Mouse (Mus musculus) forebrain, postnatal 0 days (tissue): Measurements from ENCODE around the gene Tfdp1. TPM values are rescaled to one million over a fixed set of nuclear protein-coding genes. Genes with fewer than 3 reads are reported as not detected.

Experiments used
- ATAC-seq: fragments of 200-750 bp; cut with Nextera tagmentation; 2 replicates; pipeline ENCODE4 v1.8.0; 2017; ENCODE audit warnings: mild to moderate bottlenecking, moderate library complexity
- DNase-seq: peaks from one replicate; pipeline ENCODE4 v3.0.0-alpha.2; 2015
- H3K27ac ChIP-seq: fragments of 300-500 bp; sonication (generic); 2 replicates; pipeline ENCODE4 v1.5.1; 2014; ENCODE audit warnings: low read depth, mild to moderate bottlenecking, antibody characterized with exemption, low read length, moderate library complexity, mixed read lengths
- H3K27me3 ChIP-seq: fragments of 300-500 bp; sonication (generic); 2 replicates; pipeline ENCODE4 v1.6.1; 2014; ENCODE audit warnings: mild to moderate bottlenecking, low read length, mixed read lengths; ENCODE audit not compliant: insufficient read depth
- H3K36me3 ChIP-seq: fragments of 300-500 bp; sonication (generic); 2 replicates; pipeline ENCODE4 v1.6.1; 2014; ENCODE audit warnings: mild to moderate bottlenecking, moderate library complexity; ENCODE audit not compliant: insufficient read depth
- H3K4me1 ChIP-seq: fragments of 300-500 bp; sonication (generic); 2 replicates; pipeline ENCODE4 v1.6.1; 2014; ENCODE audit warnings: antibody characterized with exemption; ENCODE audit not compliant: insufficient read depth
- H3K4me2 ChIP-seq: fragments of 300-500 bp; sonication (generic); 2 replicates; pipeline ENCODE4 v1.6.1; 2014; ENCODE audit warnings: low read depth, mild to moderate bottlenecking, moderate library complexity
- H3K4me3 ChIP-seq: fragments of 300-500 bp; sonication (generic); 2 replicates; pipeline ENCODE4 v1.5.1; 2014; ENCODE audit warnings: low read depth, low read length, mixed read lengths
- H3K9ac ChIP-seq: fragments of 300-500 bp; sonication (generic); 2 replicates; pipeline ENCODE4 v1.6.1; 2014; ENCODE audit warnings: mild to moderate bottlenecking
- H3K9me3 ChIP-seq: fragments of 300-500 bp; sonication (generic); 2 replicates; pipeline ENCODE4 v1.6.1; 2016; ENCODE audit warnings: low read length
- CTCF ChIP-seq: sonication (generic); IDR thresholded peaks from 2 replicates; pipeline ENCODE4 v1.5.1; 2016; ENCODE audit warnings: antibody characterized with exemption, control low read depth, low read depth
- WGBS: fragments of 180-500 bp; shearing (Covaris S2); extraction: QIAGEN DNeasy Blood & Tissue Kit; methylation state at CpG from one replicate; pipeline ENCODE4 v1.1.7; 2014; 5-methylcytosine and 5-hydroxymethylcytosine counted together
- polyA plus RNA-seq: library from polyadenylated mRNA; unstranded; fragments of >200 nt; fragmentation: Nextera tagmentation; extraction: Ambion mirVana; gene quantifications from 2 replicates; pipeline ENCODE4 v1.2.1, GENCODE M21; 2015
- total RNA-seq: library from RNA; depleted of rRNA; stranded (reverse); fragments of >200 nt; gene quantifications from 2 replicates; pipeline ENCODE4 v1.2.3, GENCODE M21; 2014

Gene Tfdp1
- total and polyA plus RNA-seq, 2 experiments from 2014 or later = 80.4 to 96.8 TPM

DNA sequence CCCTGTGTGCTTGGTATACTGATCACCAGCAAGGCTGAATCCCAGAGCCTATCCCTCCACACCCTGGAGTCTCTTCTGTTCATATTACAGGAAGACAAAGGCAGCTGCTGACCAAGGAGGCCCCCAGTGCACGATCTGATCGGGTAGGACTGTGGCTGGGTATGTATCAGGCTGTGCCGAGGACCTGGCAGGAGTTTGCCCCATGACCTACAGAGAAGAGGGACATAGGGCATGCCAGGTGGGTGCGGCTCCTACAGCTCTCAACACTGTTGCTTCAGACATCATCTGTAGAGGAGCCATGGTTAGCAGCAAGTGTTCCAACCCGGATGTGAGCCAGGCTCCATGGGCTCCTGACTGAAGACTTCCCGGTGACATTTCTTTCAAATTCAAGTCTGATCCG is 55.3 kb downstream of the Tfdp1 start:
- Histone ChIP-seq H3K36me3 (no peaks in the 10 kb centered on the region), H3K9me3 (no peaks in the 10 kb centered on the region), H3K4me3 (no peak overlapping the region), H3K9ac (no peak overlapping the region), H3K4me1 (no peaks in the 10 kb centered on the region), H3K4me2 (no peak overlapping the region), H3K27me3 (no peaks in the 10 kb centered on the region), H3K27ac (no peak overlapping the region)
- DNase-seq (no peak), ATAC-seq (no peak)
- no peak for TF ChIP-seq CTCF
- WGBS = 90% methylated on average over 7 of the region's 7 CpGs

- no peaks in the 10 kb centered on the region for H3K36me3 ChIP-seq
- H3K27me3 ChIP-seq = no peaks in the 10 kb centered on the region
- TF ChIP-seq CTCF = no peak
- H3K4me3 ChIP-seq = no peak within 1 kb of the TSS
- H3K4me2 ChIP-seq = no peak within 1 kb of the TSS
- DNase-seq = no peak
- H3K4me1 ChIP-seq = no peaks in the 10 kb centered on the region
- ATAC-seq = no peak
- H3K27ac ChIP-seq = no peak within 1 kb of the TSS
- H3K9ac ChIP-seq = no peak within 1 kb of the TSS
- 85% methylated on average over 5 of the region's 5 CpGs for WGBS
- H3K9me3 ChIP-seq = no peaks in the 10 kb centered on the region
Measured at GRCm38 (mm10) chr8:13396725-13397124, 58.2 kb downstream of the Tfdp1 start, which contains the start of gene Atp4b. Atp4b (minus strand) TSS chr8:13396825.

- no peak for TF ChIP-seq CTCF
- no peaks in the 10 kb centered on the region for H3K9me3 ChIP-seq
- 78% methylated on average over 6 of the region's 6 CpGs for WGBS
Measured at GRCm38 (mm10) chr8:13403517-13403916, 65.0 kb downstream of the Tfdp1 start.

DNA sequence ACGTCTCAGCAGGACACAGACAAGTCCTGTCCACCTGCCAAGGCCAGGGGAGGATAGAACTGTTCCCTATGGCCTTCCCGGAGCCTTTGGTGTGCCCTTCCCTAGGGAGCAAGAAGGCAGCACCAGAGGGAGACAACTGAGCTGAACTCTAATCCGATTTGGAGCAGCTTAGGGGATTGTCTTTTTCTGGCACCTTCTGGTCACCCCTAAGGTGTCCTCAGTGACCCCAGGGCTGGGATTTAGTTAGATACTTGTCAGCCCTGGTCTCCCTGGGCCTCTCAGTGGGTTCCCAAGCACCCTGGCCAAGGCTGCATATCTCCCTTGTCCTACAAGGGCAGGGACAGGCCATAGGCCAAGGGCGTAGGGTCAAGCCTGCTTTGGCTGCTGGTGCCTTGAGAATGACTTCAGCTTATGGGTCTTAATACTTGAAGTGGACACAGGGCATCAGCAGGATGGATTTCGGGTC is 66.1 kb downstream of the Tfdp1 start, which contains the start of gene Grk1:
TSS of gene Grk1 (plus strand) at position 416 of the 466 bp plus-strand sequence.
- ATAC-seq (no peak), DNase-seq (no peak)
- Histone ChIP-seq H3K4me1 (no peaks in the 10 kb centered on the region), H3K27ac (no peak within 1 kb of the TSS), H3K4me3 (no peak within 1 kb of the TSS), H3K27me3 (no peaks in the 10 kb centered on the region), H3K36me3 (no peaks in the 10 kb centered on the region), H3K9ac (no peak within 1 kb of the TSS), H3K9me3 (no peaks in the 10 kb centered on the region), H3K4me2 (no peak within 1 kb of the TSS)
- no peak for TF ChIP-seq CTCF
- WGBS = 78% methylated on average over 5 of the region's 5 CpGs

More at GRCm38 (mm10) chr8:13403517-13403916, 65.0 kb downstream of the Tfdp1 start:
- ATAC-seq (no peak), DNase-seq (no peak)
- no peaks in the 10 kb centered on the region for H3K36me3 ChIP-seq
- no peak overlapping the region for H3K9ac ChIP-seq
- H3K4me1 ChIP-seq = no peaks in the 10 kb centered on the region
- H3K4me3 ChIP-seq = no peak overlapping the region
- H3K27ac ChIP-seq = no peak overlapping the region
- no peaks in the 10 kb centered on the region for H3K27me3 ChIP-seq
- H3K4me2 ChIP-seq = no peak overlapping the region

DNA sequence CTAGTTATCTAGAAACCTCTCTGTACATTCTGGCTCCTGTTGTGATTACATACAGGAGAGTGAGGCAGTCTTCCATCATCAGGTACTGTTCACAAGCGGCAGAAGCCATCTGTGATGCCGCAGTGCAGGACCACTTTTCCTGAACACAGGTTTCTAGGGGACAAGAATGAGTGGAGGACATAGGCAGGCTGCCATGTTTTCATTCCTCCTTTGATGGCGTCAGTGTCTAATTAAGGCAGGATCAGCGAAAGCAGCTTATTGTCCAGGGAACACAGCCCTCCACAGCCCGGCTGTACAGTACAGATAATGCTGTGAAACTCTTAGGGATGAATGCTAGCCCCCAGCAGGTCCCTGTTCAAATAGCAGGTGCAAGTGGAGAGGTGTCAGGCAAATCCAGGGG is 67.5 kb downstream of the Tfdp1 start:
- TF ChIP-seq CTCF = no peak
- 42% methylated on average over 5 of the region's 5 CpGs for WGBS
- Histone ChIP-seq H3K4me2 (no peak overlapping the region), H3K9me3 (no peaks in the 10 kb centered on the region), H3K9ac (no peak overlapping the region), H3K36me3 (no peaks in the 10 kb centered on the region), H3K4me1 (no peaks in the 10 kb centered on the region), H3K27me3 (no peaks in the 10 kb centered on the region), H3K4me3 (no peak overlapping the region), H3K27ac (no peak overlapping the region)
- DNase-seq = no peak
- no peak for ATAC-seq

DNA sequence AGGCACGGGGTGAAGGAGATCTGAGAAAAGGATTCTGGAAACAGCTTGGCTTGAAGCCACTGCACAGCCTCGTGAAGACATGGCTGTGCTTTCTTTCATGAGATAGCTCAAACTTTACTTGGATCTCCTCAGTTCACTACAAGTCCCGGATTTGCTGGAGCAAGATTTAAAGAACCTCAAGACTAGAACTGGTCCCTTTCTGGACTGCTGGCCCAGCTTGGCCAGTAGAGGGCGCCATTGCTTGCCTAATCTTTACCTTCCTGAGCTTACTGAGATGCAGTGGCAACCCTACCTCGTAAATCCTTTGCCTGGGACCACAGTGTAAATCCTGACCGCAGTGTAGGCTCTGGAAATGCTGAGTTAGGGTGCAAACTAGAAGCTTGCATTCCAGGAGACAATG is 73.0 kb downstream of the Tfdp1 start:
- no peak overlapping the region for H3K4me3 ChIP-seq
- no peaks in the 10 kb centered on the region for H3K27me3 ChIP-seq
- no peak overlapping the region for H3K9ac ChIP-seq
- DNase-seq (peak; percentile 84), ATAC-seq (peak; percentile 70)
- WGBS = 32% methylated on average over 6 of the region's 6 CpGs
- H3K9me3 ChIP-seq = no peaks in the 10 kb centered on the region
- H3K4me1 ChIP-seq = no peaks in the 10 kb centered on the region
- H3K27ac ChIP-seq = no peak overlapping the region
- H3K36me3 ChIP-seq = no peaks in the 10 kb centered on the region
- peak; percentile 87 for TF ChIP-seq CTCF
- no peak overlapping the region for H3K4me2 ChIP-seq

DNA sequence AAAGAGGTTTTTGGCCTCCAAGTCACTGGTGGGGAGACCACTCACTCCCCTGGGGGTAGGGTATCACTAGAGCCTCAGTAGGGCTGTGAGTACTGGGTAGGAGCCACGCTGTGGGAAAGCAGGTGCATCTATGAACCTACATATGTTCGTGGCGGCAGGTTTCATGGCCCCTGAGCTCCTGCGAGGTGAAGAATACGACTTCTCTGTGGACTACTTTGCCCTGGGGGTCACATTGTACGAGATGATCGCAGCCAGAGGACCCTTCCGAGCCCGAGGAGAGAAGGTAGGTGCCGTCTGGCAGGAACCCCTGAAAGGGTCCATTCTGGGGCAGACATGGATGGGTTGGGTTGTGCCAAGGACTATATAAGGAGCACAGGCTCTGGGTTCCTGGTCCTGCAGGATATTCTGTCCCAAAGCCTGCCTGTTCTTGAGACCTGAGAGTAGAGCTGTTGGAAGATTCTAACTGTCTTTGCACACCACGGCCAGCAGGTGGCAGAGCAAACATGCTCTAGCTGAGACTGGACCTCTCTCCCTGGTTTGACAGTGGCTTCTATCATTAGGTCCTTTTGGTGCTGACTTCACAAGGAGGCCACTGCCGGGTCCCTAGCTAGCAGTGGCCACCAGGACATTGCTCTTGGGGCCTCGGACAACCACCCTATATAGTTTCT is 74.5 kb downstream of the Tfdp1 start:
- TF ChIP-seq CTCF = peak; percentile 90
- Histone ChIP-seq H3K36me3 (no peaks in the 10 kb centered on the region), H3K27me3 (no peaks in the 10 kb centered on the region), H3K9ac (no peak overlapping the region), H3K27ac (no peak overlapping the region), H3K4me1 (no peaks in the 10 kb centered on the region), H3K4me2 (no peak overlapping the region), H3K9me3 (no peaks in the 10 kb centered on the region), H3K4me3 (no peak overlapping the region)
- peak; percentile 77 for DNase-seq
- WGBS = 64% methylated on average over 13 of the region's 13 CpGs
- ATAC-seq = peak; percentile 61
